Mouse (Mus musculus) heart, postnatal 0 days (tissue): ENCODE measurements around the gene Slc24a4. TPM values are rescaled to one million over a fixed set of nuclear protein-coding genes. Genes with fewer than 3 reads are reported as not detected.

ENCODE experiments used
- ATAC-seq: fragments of 200-750 bp; cut with Nextera tagmentation; 2 replicates; pipeline ENCODE4 v1.8.0; 2017; ENCODE audit warnings: low read depth, moderate number of reproducible peaks, moderate library complexity; ENCODE audit not compliant: insufficient read depth
- DNase-seq: peaks from one replicate; pipeline ENCODE4 v3.0.0-alpha.2; 2016; ENCODE audit warnings: low spot score
- H3K27ac ChIP-seq: fragments of 300-500 bp; sonication (generic); 2 replicates; pipeline ENCODE4 v1.5.1; 2014; ENCODE audit warnings: low read depth, mild to moderate bottlenecking
- H3K27me3 ChIP-seq: fragments of 300-500 bp; sonication (generic); 2 replicates; pipeline ENCODE4 v1.6.1; 2014; ENCODE audit warnings: low read length, mixed read lengths; ENCODE audit not compliant: control insufficient read depth, insufficient read depth
- H3K36me3 ChIP-seq: fragments of 300-500 bp; sonication (generic); replicated peaks from 2 replicates; pipeline ENCODE4 v1.6.1; 2014; ENCODE audit warnings: low read length, mixed read lengths; ENCODE audit not compliant: control insufficient read depth, insufficient read depth
- H3K4me1 ChIP-seq: fragments of 300-500 bp; sonication (generic); 2 replicates; pipeline ENCODE4 v1.6.1; 2014; ENCODE audit warnings: antibody characterized with exemption; ENCODE audit not compliant: control insufficient read depth, insufficient read depth
- H3K4me2 ChIP-seq: fragments of 300-500 bp; sonication (generic); 2 replicates; pipeline ENCODE4 v1.6.1; 2014; ENCODE audit warnings: low read depth, mild to moderate bottlenecking, low read length, moderate library complexity
- H3K4me3 ChIP-seq: fragments of 300-500 bp; sonication (generic); 2 replicates; pipeline ENCODE4 v1.5.1; 2014; ENCODE audit warnings: low read depth, low read length
- H3K9ac ChIP-seq: fragments of 300-500 bp; sonication (generic); replicated peaks from 2 replicates; pipeline ENCODE4 v1.6.1; 2014; ENCODE audit warnings: low read depth, low read length, mixed read lengths
- H3K9me3 ChIP-seq: fragments of 300-500 bp; sonication (generic); replicated peaks from 2 replicates; pipeline ENCODE4 v1.6.1; 2016; ENCODE audit warnings: low read length; ENCODE audit not compliant: control insufficient read depth
- CTCF ChIP-seq: IDR thresholded peaks from 2 replicates; pipeline ENCODE4 v1.5.1; 2016; ENCODE audit warnings: antibody characterized with exemption, control low read depth, low read depth
- EP300 ChIP-seq: IDR thresholded peaks from 2 replicates; pipeline ENCODE4 v1.6.1; 2016; ENCODE audit warnings: antibody characterized with exemption, low read depth
- WGBS: fragments of 180-500 bp; shearing (Covaris S2); extraction: QIAGEN DNeasy Blood & Tissue Kit; methylation state at CpG from one replicate; pipeline ENCODE4 v1.1.7; 2014; 5-methylcytosine and 5-hydroxymethylcytosine counted together
- polyA plus RNA-seq: library from polyadenylated mRNA; unstranded; fragments of >200 nt; fragmentation: Nextera tagmentation; extraction: Ambion mirVana; gene quantifications from 2 replicates; pipeline ENCODE4 v1.2.1, GENCODE M21; 2015
- total RNA-seq: library from RNA; depleted of rRNA; stranded (reverse); fragments of >200 nt; gene quantifications from 2 replicates; pipeline ENCODE4 v1.2.3, GENCODE M21; 2014; ENCODE audit warnings: low replicate concordance; rRNA removed

Slc24a4 gene
- 0.99 and 4.0 TPM in 2 replicates for total RNA-seq
- 2.2 and 2.3 TPM in 2 replicates for polyA plus RNA-seq

GRCm38 (mm10) chr12:102128081-102128790, at the start of gene Slc24a4:
TSS of gene Slc24a4 (plus strand) at chr12:102128733.
- under 1% methylated on average over 32 of the region's 34 CpGs for WGBS
- no peak for DNase-seq
- H3K27me3 ChIP-seq, result peaks cover 37% of the 10 kb centered on the region

GRCm38 (mm10) chr12:102082648-102083425, 45.7 kb upstream of the Slc24a4 start:
- Histone ChIP-seq H3K4me2 (no peak overlapping the region), H3K9ac (no peak overlapping the region), H3K27me3 (no peaks in the 10 kb centered on the region), H3K9me3 (no peaks in the 10 kb centered on the region), H3K4me1 (no peaks in the 10 kb centered on the region), H3K36me3 (no peaks in the 10 kb centered on the region), H3K27ac (no peak overlapping the region), H3K4me3 (no peak overlapping the region)
- ATAC-seq, result no peak
- no peak for DNase-seq
- TF ChIP-seq CTCF (no peak), EP300 (no peak)
- WGBS, result 74% methylated on average over 13 of the region's 13 CpGs

More at GRCm38 (mm10) chr12:102128081-102128790, at the start of gene Slc24a4:
- no peak for TF ChIP-seq CTCF
- no peak for TF ChIP-seq EP300
- peak; percentile 59 for ATAC-seq
- Histone ChIP-seq H3K9me3 (no peaks in the 10 kb centered on the region), H3K27ac (no peak within 1 kb of the TSS), H3K4me3 (peak within 1 kb of the TSS; percentile 60), H3K4me2 (peak within 1 kb of the TSS; percentile 98), H3K4me1 (no peaks in the 10 kb centered on the region), H3K9ac (peak within 1 kb of the TSS; percentile 45; the same call in 1 of the 2 replicates), H3K36me3 (no peaks in the 10 kb centered on the region)

- H3K9me3 ChIP-seq, result no peaks in the 10 kb centered on the region
- H3K4me1 ChIP-seq, result peaks cover 14% of the 10 kb centered on the region
- H3K27ac ChIP-seq, result no peak overlapping the region
- no peaks in the 10 kb centered on the region for H3K36me3 ChIP-seq
- 48% methylated on average over 1 of the region's 1 CpGs for WGBS
- DNase-seq, result no peak
- TF ChIP-seq CTCF, result no peak
- no peak for TF ChIP-seq EP300
- no peak for ATAC-seq
- H3K27me3 ChIP-seq, result no peaks in the 10 kb centered on the region
- no peak overlapping the region for H3K4me3 ChIP-seq
- H3K9ac ChIP-seq, result no peak overlapping the region
- no peak overlapping the region for H3K4me2 ChIP-seq
Observed at GRCm38 (mm10) chr12:102090535-102090934, 38.0 kb upstream of the Slc24a4 start.

- no peak overlapping the region for H3K27ac ChIP-seq
- H3K36me3 ChIP-seq, result no peaks in the 10 kb centered on the region
- peaks cover 14% of the 10 kb centered on the region for H3K4me1 ChIP-seq
- H3K9me3 ChIP-seq, result no peaks in the 10 kb centered on the region
- no peak overlapping the region for H3K9ac ChIP-seq
- ATAC-seq (no peak), DNase-seq (no peak)
- H3K4me2 ChIP-seq, result no peak overlapping the region
- TF ChIP-seq EP300 (no peak), CTCF (no peak)
- no peak overlapping the region for H3K4me3 ChIP-seq
- H3K27me3 ChIP-seq, result no peaks in the 10 kb centered on the region
- 44% methylated on average over 15 of the region's 15 CpGs for WGBS
Observed at GRCm38 (mm10) chr12:102092342-102093094, 36.0 kb upstream of the Slc24a4 start.

GRCm38 (mm10) chr12:102105990-102106389, 22.5 kb upstream of the Slc24a4 start:
- ATAC-seq (no peak), DNase-seq (no peak)
- no peak overlapping the region for H3K4me3 ChIP-seq
- H3K27me3 ChIP-seq, result no peaks in the 10 kb centered on the region
- WGBS, result 43% methylated on average over 1 of the region's 1 CpGs
- no peaks in the 10 kb centered on the region for H3K9me3 ChIP-seq
- no peak overlapping the region for H3K4me2 ChIP-seq
- H3K4me1 ChIP-seq, result no peaks in the 10 kb centered on the region
- no peak overlapping the region for H3K9ac ChIP-seq
- TF ChIP-seq EP300 (no peak), CTCF (no peak)
- H3K27ac ChIP-seq, result no peak overlapping the region
- H3K36me3 ChIP-seq, result no peaks in the 10 kb centered on the region
